Mouse (Mus musculus): Measurements from ENCODE around the gene Trappc12. TPM values are rescaled to one million over a fixed set of nuclear protein-coding genes. Genes with fewer than 3 reads are reported as not detected.

Trappc12 gene
- total RNA-seq (2021): 10 to 100 TPM; 13.7 to 14.5 TPM
- long read RNA-seq, experiment 1, partial matches to known transcripts: 4 of 6 reads
- long read RNA-seq, experiment 1, other reads (novel, unspliced or antisense): 0 of 6 reads
- long read RNA-seq, experiment 2, transcript Trappc12-202 (12 exons, 3,230 nt): major isoform, 6 of 22 reads
- long read RNA-seq, experiment 2, partial matches to known transcripts: 2 of 22 reads
- long read RNA-seq, experiment 2, other reads (novel, unspliced or antisense): 10 of 22 reads

DNA sequence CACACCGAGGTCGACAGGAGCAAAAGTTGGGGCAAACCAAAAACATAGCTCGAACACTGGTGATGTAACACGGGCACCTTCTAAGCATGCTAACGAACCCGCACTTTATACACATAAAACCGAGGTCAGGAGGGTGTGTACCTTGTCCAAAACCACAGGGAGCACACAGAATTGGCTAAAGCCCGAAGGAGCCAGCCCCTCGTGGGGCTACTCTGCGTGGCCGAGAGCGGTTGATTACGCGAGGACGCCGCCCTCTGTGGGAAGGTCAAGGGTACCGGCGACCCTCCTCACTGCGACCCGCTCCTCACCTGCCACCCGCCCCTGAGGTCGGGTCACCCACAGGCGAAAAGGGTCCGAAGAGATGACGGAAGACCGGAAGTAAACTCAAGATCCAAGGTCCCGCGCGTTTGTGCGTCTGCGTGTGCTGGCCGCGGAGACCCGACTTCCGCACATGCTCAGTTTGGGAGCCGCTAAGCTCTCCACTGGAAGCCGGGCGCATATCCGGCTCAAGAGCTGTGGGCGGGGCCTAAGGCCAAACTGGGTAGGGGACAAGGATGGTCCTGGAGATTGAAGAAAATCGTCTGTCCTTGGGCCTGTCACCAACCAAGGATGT, at the start of gene Trappc12:
Gene Trappc12, minus strand, starts transcription at position 452 of the 613 bp plus-strand sequence.
- DNase-seq: peak; percentile 82

DNA sequence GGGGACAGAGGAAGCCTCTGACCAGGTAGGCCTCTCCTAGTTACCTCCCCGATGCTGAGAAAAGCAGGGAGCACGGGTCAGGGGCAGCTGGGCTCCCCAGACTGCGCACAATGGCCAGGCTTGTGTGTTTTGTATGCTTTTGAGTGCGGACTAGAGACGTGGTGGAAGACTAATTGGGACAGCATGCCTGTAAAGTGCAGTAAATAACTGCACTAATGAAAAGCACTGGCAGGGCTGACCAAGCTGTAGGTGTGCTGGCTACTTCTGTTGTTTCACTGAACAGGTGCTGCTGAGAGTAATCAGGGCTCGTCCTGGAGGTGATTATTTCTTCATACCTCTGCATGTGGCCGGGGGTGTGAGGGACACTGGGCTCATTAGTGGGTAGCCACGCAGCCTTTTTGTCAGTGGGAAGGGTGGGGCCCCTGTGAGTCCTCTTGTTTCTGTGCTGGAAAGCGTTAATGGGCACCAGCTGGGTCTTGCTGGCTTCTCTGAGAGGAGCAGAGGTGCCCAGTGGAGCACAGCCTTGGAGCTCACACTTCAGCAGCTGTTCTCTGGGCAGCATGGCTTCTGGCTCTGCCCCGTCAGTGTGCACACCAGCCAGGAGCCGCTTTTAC, 49.6 kb upstream of the Trappc12 start:
- DNase-seq: no peak

DNA sequence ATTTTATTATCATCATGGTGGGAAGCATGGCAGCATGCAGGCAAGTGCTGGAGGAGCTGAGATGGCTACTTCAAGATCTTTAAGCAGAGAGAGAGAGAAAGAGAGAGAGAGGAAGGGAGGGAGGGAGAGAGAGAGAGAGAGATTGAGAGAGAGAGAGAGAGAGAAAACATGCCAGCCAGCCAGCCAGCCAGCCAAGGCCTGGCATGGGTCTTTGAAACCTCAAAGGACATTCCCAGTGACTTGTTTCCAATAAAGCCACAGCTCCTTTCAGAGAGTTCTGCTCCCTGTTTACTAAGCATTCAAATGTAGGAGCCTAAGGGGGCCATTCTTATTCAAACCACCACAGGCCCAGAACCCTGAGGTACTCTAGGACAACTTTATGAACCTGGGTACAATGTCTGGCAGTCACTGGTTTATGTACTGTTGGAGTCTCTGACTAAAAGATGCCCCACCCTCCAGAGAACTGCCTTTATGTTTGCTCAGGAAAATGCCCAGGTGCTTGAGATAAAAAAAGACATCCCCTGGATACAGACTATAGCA, 46.7 kb upstream of the Trappc12 start:
- DNase-seq: no peak

DNA sequence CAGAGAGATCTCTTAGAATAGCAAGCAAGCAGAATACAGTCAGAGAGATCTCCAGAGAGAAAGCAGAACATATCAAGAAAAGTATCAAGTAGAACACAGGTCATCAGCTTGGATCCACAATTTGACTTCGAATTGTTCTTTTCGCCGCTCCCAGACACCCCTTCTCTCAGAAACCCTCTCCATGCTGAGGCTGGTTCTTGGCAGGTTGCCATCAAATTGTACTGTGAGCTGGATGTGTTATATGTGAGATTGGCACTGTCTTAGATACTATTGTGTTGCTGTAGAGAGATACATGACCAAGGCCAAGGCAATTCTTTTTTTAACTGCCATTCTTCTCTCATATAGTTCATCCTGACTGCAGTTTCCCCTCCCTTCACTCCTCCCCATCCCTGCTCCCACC, 44.8 kb upstream of the Trappc12 start:
- DNase-seq: no peak

DNA sequence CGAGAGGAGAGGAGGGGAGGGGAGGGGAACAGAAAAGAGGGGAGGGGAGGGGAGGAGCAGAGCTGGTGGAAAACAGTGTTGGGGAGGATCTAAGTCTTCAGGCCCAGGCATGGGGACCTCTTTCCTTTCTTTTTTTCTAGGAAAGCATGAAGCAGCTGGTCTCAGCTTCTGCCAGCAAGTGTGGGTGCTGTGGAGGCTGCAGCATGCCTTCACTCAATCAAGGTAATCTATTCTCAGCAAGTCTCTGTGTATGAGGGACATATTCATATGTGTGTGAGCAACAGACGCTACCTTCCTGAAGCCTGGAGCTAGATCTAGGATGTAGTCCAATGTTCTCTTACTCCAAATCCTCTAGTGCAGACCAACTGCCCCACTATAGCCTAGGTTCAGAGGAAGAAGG, 43.4 kb upstream of the Trappc12 start:
- DNase-seq: no peak

DNA sequence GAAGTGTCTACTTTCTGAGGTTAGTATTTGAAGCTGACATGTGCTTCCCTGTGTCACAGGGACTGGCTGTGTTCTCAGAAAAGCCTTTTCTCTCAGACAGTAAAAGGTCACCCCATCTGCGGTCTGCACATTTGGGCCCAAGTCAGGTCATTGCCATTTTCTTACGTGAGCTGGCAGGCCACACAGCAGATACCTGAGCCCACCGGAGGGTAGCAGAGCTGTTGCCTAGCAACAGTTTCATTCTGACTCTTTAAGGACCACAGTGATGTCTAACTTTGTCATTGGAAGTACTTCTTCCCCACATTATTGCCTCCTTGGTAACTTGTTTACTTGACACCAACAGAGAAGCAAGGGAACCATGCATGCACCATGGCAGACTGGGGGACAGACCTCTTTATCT, 42.3 kb upstream of the Trappc12 start:
- no peak for DNase-seq

DNA sequence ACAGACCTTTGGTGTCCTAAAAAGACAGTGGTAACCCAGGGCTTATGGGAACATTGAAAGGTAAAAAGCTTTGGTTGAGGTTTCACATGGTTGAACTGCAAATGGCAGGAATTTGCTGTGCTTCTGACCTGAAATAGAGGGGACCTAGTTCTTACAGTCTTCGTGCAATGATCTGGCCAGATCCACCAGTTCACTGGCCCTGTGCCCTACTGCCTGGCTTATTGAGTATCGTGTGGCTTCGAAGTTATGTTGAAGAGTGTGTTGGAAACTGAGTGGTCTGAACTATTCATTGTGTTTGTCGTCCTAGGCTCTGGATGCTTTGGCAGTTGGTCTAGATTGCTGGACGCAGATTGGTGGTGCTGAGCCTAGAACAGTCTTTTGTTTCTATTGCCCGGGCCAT, 36.0 kb upstream of the Trappc12 start:
- no peak for DNase-seq

DNA sequence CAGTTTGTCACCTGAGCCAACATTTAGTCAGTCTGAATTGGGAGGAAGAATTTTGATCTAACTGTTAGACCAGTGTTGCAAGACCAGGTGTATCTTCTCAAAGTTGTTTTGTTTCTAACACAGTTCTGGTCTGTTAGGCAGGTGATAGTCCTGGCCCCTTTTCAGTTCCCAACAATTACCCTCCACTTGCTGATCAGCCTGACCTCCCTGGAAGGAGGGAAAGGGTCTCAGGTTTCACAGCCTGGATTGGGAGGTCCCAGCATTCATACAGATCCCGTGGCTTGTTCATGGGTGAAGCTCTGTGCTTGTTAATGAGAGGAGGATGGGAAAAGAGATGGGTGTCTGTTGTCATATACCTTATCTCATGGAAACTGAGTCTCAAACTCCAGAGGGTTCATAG, 35.0 kb upstream of the Trappc12 start:
- DNase-seq: no peak

DNA sequence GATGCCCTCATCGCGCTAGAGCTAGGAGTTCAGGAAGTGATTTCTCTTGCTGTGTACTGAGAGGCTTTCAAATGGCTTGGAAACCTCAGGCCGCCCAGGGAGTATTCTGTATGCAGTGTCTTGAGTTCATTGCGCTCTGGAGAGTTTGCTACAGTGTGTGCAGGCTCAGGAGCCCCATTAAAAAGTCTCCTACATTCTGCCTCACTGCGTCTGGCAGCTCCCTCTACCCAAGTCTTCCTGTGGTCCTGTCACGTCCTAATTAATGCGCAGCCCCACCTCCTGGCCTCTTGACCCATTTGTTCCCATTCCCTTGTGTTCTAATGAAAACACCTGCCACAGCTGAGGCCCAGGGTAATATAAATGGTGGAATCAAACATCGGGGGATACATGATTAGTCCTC, 34.6 kb upstream of the Trappc12 start:
- DNase-seq: no peak

DNA sequence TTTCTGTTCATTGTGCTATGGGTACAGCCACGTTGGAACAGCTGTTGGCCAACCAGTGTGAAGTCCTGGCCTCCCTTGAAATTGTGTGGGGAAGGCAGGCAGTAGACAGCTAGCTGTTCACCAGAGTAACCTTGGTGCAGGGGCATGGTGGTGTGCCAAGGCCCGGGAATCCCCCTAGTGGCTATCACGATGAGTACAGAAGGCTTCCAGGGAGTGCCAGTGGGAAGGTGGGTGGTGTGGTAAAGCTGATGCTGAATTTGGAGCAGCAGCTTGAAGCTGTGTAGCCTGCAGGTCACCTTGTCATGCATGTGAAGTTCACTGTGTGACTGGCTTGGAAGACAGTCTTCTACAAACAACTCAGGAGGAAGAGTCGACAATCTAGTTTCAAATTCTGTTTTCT, 34.1 kb upstream of the Trappc12 start:
- no peak for DNase-seq

DNA sequence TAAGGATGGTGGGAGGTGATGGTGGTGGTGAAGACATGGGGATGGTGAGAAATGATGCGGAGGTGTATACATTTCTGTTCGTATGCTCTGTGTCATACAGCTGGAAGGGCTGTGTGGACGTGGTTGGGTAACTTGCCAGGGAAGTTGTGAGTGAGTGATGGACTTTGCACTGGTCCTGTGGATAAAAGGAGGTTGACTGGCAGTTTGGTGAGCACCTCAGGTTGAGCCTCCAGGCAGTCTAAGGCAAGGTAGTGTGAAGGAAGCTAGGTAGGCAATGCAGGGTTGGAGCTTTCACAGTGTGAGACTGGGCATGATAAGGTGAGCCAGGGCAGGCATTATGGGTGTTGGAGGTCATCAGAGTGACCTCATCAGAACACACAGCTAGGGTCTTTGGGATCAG, 32.4 kb upstream of the Trappc12 start:
- DNase-seq: no peak

DNA sequence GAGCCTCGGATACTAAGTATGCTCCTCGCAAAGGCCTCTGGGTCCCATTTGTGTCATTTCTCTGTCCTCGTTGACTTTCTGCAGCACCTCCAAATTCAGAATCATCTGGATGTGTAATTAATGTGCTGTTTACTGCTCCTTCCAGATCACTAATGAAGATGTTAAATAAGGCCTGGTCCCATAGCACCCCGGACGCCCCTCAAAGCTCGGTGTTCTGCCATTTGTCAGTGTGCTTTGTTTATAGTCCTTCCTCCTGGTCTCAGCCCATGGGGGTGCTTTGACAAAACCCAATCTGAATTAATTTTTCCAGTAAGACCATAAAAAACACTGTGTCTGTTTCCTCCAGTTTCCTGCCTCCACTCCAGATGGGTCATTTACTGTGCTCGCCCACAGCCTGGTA, 29.9 kb upstream of the Trappc12 start:
- DNase-seq: no peak

DNA sequence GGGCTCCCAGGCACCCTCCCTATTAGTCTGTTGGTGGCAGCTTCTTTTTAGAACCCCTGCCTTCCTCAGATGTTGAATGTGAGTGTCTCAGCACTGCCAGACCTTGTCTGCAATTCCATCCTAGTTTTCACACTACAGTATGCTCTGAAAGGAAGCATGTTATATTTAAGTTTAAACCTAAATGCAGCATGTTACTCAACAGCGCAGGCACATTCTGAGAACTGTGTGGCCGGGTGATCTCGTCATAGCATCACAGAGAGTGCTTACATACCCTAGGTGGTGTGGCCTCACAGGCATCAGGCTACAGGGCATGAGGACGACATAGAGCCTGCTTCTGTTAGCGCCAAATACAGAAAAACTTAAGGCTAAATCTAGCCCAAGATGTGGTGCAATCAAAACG, 25.4 kb upstream of the Trappc12 start:
- DNase-seq: no peak

DNA sequence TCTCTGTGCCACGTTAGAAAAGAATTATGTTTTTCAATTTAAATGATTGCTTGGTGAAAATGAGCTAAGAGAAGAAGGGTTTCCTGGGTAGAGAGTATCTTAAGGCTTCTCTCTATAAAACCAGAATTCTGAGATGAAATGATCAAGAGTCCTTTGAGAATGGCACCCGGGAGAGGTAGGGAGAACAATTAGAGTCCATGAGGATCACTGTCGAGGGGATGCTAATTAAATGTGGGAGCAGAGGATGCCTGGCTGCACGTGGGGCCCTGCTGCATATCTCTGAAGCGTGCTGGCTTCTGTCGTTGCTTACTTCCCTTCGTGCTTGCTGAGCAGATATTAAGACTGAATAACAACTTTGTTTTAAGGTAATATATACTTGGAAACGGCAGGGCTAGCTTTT, 24.8 kb upstream of the Trappc12 start:
- DNase-seq: no peak

DNA sequence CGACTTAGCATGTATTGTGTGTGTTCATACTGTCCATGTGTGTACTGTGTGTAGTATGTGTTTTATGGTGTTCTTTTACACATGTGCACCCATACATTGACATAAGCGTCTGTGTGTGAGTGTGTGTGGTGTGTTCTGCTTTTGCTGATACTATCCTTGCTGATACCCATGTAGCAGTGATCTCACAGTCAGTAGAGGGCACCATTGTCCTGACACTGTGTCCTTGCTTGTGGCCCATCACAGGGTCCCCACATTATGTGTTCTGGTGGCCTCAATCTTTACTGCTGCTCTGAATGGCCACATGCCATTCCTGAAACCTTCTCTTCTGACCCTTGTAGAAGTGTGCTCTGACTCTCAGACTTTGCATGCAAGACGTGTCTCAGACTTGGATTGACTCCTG, 23.5 kb upstream of the Trappc12 start:
- no peak for DNase-seq

DNA sequence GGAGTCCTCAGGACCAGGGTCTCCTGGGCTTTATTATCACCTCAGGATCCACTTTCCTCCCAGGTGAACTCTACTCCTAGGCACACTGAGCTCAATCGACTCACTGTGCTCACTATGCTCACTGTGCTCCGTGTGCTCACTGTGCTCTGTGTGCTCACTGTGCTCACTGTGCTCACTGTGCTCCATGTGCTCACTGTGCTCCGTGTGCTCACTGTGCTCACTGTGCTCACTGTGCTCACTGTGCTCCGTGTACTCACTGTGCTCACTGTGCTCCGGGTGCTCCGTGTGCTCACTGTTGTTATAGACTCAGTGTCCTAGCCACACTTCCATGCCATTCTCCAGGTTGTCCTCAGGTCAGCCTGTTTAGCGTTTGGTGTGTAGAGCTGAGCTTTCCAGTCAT, 19.7 kb upstream of the Trappc12 start:
- DNase-seq: no peak

DNA sequence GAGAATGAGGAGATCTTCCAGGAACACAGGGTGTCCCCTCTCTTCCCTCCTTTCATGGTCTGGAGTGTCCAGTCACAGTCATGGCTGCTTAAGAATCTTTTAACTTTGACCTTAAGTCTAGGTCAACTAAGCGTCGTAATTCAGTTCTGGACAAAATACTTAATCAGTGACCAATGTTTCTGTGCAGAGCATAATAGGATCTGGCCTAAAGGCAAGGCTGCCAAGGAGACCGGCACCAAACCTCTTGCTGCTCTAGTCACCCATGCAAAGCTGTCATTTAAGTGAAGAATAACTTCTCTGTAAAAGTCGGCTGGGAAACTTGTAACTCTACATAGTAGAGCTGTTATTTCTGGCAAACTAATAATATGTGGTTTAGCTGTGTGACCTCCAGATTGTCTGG, 5.7 kb upstream of the Trappc12 start:
- no peak for DNase-seq

DNA sequence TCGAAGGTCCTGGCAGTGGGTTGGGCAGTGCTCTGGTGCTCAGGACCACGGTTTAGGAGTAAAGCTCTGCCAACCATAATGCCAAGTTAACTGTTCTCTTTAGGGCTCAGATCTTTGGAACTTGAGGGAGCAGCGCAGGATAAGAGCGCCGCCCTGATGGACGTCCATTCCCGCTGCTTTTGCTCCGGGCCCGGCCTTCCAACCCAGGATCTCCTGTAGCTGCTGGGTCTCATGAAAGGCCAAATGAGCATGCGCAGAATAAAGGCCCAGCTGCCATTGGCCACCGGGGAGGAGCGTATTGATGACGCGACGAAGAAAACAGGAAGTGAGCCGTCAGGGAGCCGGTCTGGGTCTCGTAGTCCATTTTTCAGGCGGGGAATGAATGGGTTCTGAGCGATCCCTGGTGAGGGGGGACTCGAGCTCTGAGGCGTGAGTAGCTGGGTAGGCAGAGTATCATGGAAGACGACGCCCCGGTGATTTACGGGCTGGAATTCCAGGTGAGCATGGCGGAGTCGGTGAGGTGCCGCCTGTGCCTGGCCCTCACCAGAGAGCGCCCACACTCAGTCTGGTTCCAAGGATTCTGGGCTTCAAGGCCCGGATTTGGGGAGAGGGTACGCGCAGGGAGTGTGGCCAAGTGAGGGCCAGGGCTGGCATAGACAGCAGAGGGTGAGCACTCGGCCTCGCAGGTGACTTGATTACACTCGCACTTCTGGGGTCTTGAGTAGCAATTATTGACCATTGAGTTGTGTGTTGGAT, 1.4 kb upstream of the Trappc12 start, which contains the start of gene Eipr1:
Gene Eipr1, plus strand, starts transcription at position 296 of the 756 bp plus-strand sequence.
- peak; percentile 88 for DNase-seq

DNA sequence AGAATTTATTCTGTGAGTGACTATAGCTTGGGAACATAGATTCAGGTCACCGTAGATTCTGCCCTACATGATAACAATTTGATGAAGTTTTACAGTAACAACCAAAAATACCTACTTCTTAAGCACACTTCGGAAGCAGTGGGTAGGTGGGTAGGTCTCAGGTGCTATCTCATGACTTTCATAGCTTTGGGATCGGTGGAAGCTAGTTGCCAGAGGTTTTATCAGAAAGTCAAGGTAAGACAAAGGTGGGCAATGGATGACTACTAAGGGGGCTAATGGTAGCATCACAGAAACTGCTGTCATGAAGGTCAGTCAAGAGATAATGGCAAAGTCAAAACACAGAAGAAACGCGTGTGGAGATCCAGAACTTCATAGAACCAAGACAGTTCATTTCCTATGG, 604 bp upstream of the Trappc12 start:
- no peak for DNase-seq

DNA sequence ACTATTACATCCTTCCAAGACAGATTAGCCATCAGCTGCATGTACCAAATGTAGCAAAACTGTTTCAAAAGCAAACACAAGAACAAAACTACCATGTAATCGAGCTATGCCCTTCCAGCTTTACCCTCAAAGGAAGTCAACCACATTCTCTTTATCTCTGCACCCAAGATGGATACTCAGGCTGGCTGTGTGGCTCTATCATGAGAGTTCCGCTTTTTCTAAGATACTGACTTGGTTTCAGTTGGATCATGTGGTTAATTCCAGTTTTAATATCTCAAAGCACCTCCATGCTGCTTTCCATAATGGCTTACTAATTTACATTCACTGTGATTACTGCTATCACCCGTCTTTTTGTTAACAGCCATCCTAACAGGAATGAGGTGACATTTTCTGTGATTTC, 6.9 kb downstream of the Trappc12 start:
- no peak for DNase-seq

DNA sequence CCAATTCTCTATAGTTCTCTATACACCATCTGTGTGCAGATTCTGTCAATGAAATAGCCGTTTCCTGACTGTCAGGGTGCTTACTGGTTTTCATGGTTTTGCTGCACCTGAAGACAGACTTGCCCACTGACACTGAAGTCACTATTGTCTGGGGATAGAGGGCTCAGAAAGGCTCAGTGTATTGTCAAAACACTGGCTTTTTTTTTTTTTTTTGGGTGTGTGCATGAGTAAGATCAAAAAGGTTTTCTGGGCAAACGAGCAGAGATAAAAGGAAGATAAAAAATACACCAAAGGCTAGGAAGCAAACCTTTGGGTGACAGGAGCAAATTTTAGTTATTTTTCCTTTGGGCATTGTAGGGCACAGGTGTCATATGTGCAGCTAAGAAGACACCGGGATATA, 15.0 kb downstream of the Trappc12 start:
- DNase-seq: no peak

DNA sequence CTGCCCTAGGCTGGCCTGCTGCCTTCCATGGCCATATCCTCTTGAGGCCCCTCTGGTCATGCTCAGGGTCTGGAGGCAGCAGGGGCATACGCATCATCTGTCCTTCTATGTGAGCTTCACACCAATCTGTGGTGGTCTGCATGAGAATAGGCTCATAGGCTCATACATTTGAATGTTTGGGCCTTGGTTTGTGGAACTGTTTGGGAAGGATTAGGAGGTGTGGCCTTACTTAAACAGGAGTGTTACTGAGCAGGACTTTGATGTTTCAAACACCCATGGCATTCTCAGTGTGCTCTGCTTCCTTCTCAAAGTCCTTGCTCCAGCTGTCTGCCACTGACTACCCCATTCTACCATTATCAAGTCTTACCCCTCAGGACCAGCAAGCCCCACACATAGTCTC, 16.0 kb downstream of the Trappc12 start:
- no peak for DNase-seq
